Mouse (Mus musculus) limb, embryonic 10.5 days (tissue): ENCODE measurements around the gene Glt6d1. TPM values are rescaled to one million over a fixed set of nuclear protein-coding genes. Genes with fewer than 3 reads are reported as not detected.

Experiments used
- DNase-seq: peaks from one replicate; pipeline ENCODE4 v3.0.0-alpha.2; 2017; ENCODE audit warnings: low spot score
- H3K27ac ChIP-seq: fragments of 300-500 bp; sonication (generic); 2 replicates; pipeline ENCODE4 v1.5.1; 2016; ENCODE audit warnings: mild to moderate bottlenecking
- H3K27me3 ChIP-seq: fragments of 300-500 bp; sonication (generic); 2 replicates; pipeline ENCODE4 v1.6.1; 2016; ENCODE audit warnings: low read depth, mild to moderate bottlenecking; ENCODE audit not compliant: poor library complexity, severe bottlenecking
- H3K36me3 ChIP-seq: fragments of 300-500 bp; sonication (generic); 2 replicates; pipeline ENCODE4 v1.6.1; 2016; ENCODE audit warnings: mild to moderate bottlenecking, moderate library complexity
- H3K4me1 ChIP-seq: fragments of 300-500 bp; sonication (generic); 2 replicates; pipeline ENCODE4 v1.6.1; 2016
- H3K4me3 ChIP-seq: fragments of 300-500 bp; sonication (generic); 2 replicates; pipeline ENCODE4 v1.5.1; 2016; ENCODE audit warnings: mild to moderate bottlenecking, moderate library complexity
- H3K9me3 ChIP-seq: fragments of 300-500 bp; sonication (generic); replicated peaks from 2 replicates; pipeline ENCODE4 v1.6.1; 2016; ENCODE audit warnings: mild to moderate bottlenecking
- WGBS: fragments of 180-500 bp; shearing (Covaris S2); methylation state at CpG from one replicate; pipeline ENCODE4 v1.1.7; 2016; 5-methylcytosine and 5-hydroxymethylcytosine counted together
- polyA plus RNA-seq: library from polyadenylated mRNA; unstranded; fragments of >200 nt; fragmentation: Nextera tagmentation; extraction: Ambion mirVana; gene quantifications from 2 replicates; pipeline ENCODE4 v1.2.1, GENCODE M21; 2016

The Glt6d1 gene
- polyA plus RNA-seq, 1 experiment from 2014 or later, result not detected

GRCm38 (mm10) chr2:25842758-25843157 is 27.1 kb upstream of the Glt6d1 start:
- no peaks in the 10 kb centered on the region for H3K36me3 ChIP-seq
- H3K9me3 ChIP-seq, result no peaks in the 10 kb centered on the region
- no peaks in the 10 kb centered on the region for H3K27me3 ChIP-seq
- 93% methylated on average over 1 of the region's 1 CpGs for WGBS
- H3K27ac ChIP-seq, result no peak overlapping the region
- no peaks in the 10 kb centered on the region for H3K4me1 ChIP-seq
- no peak overlapping the region for H3K4me3 ChIP-seq
- no peak for DNase-seq

GRCm38 (mm10) chr2:25842161-25842560 is 26.5 kb upstream of the Glt6d1 start:
- no peak overlapping the region for H3K27ac ChIP-seq
- no peak for DNase-seq
- no peaks in the 10 kb centered on the region for H3K27me3 ChIP-seq
- no peaks in the 10 kb centered on the region for H3K9me3 ChIP-seq
- WGBS, result 73% methylated on average over 4 of the region's 4 CpGs
- H3K36me3 ChIP-seq, result no peaks in the 10 kb centered on the region
- no peaks in the 10 kb centered on the region for H3K4me1 ChIP-seq
- H3K4me3 ChIP-seq, result no peak overlapping the region

GRCm38 (mm10) chr2:25836291-25836690 is 20.6 kb upstream of the Glt6d1 start:
- Histone ChIP-seq H3K36me3 (no peaks in the 10 kb centered on the region), H3K27ac (no peak overlapping the region), H3K9me3 (no peaks in the 10 kb centered on the region), H3K27me3 (no peaks in the 10 kb centered on the region), H3K4me1 (no peaks in the 10 kb centered on the region), H3K4me3 (no peak overlapping the region)
- DNase-seq, result peak; percentile 81
- WGBS, result 56% methylated on average over 5 of the region's 5 CpGs

- H3K4me3 ChIP-seq, result no peak overlapping the region
- H3K27me3 ChIP-seq, result no peaks in the 10 kb centered on the region
- H3K36me3 ChIP-seq, result no peaks in the 10 kb centered on the region
- H3K9me3 ChIP-seq, result no peaks in the 10 kb centered on the region
- H3K27ac ChIP-seq, result no peak overlapping the region
- no peaks in the 10 kb centered on the region for H3K4me1 ChIP-seq
- WGBS, result 87% methylated on average over 3 of the region's 3 CpGs
- no peak for DNase-seq
Observed at GRCm38 (mm10) chr2:25830786-25831185, 15.1 kb upstream of the Glt6d1 start.

DNA sequence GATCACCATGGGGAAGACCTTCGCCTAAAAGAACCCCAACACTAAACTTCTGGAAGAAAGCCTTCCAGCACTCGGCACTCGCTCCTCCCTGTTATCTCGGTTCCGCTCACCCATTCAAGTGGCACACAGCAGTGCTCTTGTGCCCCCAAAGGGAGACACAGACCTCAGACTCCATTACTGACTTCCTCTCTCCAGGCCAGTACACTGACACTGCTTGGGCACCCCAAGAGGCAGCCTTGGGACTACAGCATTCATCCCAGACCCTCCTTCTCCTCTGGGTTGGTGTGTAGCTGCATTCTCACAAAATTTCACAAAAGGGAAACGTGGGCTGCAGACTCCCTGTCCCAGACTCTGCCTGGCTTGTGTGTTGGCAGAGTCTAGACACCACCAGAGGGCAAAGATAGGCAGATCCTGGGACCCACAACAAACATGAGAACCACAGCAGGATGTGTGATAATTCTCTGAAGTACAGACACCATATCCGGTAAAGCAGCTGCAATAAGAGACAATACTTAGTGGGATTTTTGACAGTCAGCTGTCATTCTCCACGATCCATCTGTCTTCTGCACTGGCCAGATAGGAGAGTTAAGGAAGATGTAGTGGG is 12.8 kb upstream of the Glt6d1 start:
- H3K9me3 ChIP-seq, result no peaks in the 10 kb centered on the region
- WGBS, result 83% methylated on average over 8 of the region's 8 CpGs
- H3K4me1 ChIP-seq, result no peaks in the 10 kb centered on the region
- H3K36me3 ChIP-seq, result no peaks in the 10 kb centered on the region
- DNase-seq, result no peak
- H3K4me3 ChIP-seq, result no peak overlapping the region
- no peaks in the 10 kb centered on the region for H3K27me3 ChIP-seq
- H3K27ac ChIP-seq, result no peak overlapping the region

DNA sequence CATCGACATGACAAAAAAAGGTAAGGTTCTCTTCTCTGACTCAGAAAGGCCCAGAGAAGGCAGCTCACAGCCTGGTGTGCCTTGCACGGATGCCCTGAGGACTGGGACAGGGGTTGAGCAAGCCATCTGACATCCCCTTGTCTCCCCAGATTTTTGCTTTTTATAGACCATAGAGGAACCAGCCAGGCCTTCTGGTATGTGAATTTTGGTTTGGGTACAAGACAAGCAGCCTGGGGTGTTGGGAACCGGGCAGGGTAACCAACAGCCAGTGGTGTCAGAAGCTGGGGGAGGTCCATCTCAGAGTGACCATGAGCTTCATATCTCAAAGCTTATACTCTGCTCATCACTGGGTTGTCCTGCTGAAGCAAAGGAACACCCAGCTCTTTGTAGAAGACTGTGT is 9.1 kb upstream of the Glt6d1 start:
- DNase-seq, result no peak
- 87% methylated on average over 3 of the region's 3 CpGs for WGBS
- H3K4me3 ChIP-seq, result no peak overlapping the region

DNA sequence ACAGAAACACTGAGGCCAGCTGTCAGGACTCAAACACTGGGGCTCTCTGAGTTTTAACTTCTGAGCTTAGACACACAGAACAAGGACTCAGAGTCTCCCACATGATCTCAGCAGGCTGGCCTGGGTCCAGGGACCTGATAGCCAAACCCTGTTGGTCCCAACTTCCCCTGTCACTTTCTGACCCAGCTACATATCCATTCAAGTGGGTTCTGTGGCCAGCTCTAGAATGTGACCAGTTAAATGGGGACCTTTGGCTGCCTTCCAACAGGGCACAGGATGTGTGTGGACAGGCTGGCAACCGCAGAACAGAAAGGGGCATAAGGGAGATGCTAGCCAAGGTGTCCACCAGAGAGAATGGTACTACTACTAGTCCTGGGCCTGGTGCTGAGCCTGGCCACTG is 7.2 kb upstream of the Glt6d1 start, which contains the start of gene Lcn9:
Lcn9 (plus strand) TSS at position 348 of the 400 bp plus-strand sequence.
- H3K9me3 ChIP-seq, result no peaks in the 10 kb centered on the region
- no peaks in the 10 kb centered on the region for H3K36me3 ChIP-seq
- no peaks in the 10 kb centered on the region for H3K4me1 ChIP-seq
- H3K27me3 ChIP-seq, result no peaks in the 10 kb centered on the region
- H3K27ac ChIP-seq, result no peak within 1 kb of the TSS
- H3K4me3 ChIP-seq, result no peak within 1 kb of the TSS
- 96% methylated on average over 1 of the region's 1 CpGs for WGBS
- no peak for DNase-seq

More for the DNA sequence above, 9.1 kb upstream of the Glt6d1 start:
- no peaks in the 10 kb centered on the region for H3K9me3 ChIP-seq
- H3K36me3 ChIP-seq, result no peaks in the 10 kb centered on the region
- no peaks in the 10 kb centered on the region for H3K4me1 ChIP-seq
- H3K27me3 ChIP-seq, result no peaks in the 10 kb centered on the region
- no peak overlapping the region for H3K27ac ChIP-seq

DNA sequence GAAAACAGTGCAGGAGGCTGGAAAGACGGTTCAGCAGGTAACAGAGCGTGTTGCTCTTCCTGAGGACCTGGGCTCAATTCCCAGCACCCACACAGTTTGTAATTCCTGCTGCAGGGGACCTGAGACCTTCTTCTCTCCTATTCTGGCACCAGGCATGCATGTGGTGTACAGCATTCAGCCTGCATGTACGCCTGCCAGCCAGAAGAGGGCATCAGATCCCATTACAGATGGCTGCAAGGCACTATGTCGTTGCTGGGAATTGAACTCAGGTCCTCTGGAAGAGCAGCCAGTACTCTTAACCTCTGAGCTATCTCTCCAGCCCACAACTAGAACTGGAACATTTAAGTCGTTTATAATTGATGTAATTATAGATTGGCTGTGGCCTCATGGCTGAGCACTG is 2.3 kb downstream of the Glt6d1 start:
- H3K9me3 ChIP-seq, result no peaks in the 10 kb centered on the region
- WGBS, result 80% methylated on average over 5 of the region's 5 CpGs
- no peaks in the 10 kb centered on the region for H3K27me3 ChIP-seq
- no peaks in the 10 kb centered on the region for H3K36me3 ChIP-seq
- no peak overlapping the region for H3K27ac ChIP-seq
- no peaks in the 10 kb centered on the region for H3K4me1 ChIP-seq
- DNase-seq, result no peak
- no peak overlapping the region for H3K4me3 ChIP-seq

DNA sequence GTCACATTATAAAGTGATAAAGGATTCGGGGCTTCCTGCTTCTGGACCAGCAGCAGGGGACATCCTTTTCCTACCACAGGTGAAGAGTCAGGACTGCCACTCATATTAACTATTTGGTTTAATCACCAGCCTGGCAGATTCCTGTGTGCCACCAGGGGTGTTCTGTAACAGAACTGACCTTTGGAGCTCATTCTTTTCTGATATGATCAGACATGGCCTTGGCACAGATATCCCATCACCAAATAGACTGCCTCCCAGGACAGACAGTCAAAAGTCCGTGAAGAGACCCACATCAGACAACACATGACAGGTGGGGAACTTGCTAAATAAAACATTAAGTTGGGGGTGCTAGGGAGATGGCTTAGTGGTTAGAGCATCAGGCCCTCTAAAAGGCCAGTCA is 3.9 kb downstream of the Glt6d1 start:
- H3K4me3 ChIP-seq, result no peak overlapping the region
- no peaks in the 10 kb centered on the region for H3K36me3 ChIP-seq
- no peaks in the 10 kb centered on the region for H3K4me1 ChIP-seq

GRCm38 (mm10) chr2:25798065-25798464 is 17.6 kb downstream of the Glt6d1 start:
- Histone ChIP-seq H3K27me3 (no peaks in the 10 kb centered on the region), H3K9me3 (no peaks in the 10 kb centered on the region), H3K4me3 (no peak overlapping the region), H3K27ac (no peak overlapping the region), H3K4me1 (no peaks in the 10 kb centered on the region), H3K36me3 (no peaks in the 10 kb centered on the region)
- no peak for DNase-seq
- 70% methylated on average over 5 of the region's 5 CpGs for WGBS

More for the DNA sequence above, 3.9 kb downstream of the Glt6d1 start:
- H3K27ac ChIP-seq, result no peak overlapping the region
- WGBS, result 82% methylated on average over 2 of the region's 2 CpGs
- DNase-seq, result no peak
- H3K27me3 ChIP-seq, result no peaks in the 10 kb centered on the region
- H3K9me3 ChIP-seq, result no peaks in the 10 kb centered on the region

GRCm38 (mm10) chr2:25797635-25798034 is 18.0 kb downstream of the Glt6d1 start:
- Histone ChIP-seq H3K4me1 (no peaks in the 10 kb centered on the region), H3K9me3 (no peaks in the 10 kb centered on the region), H3K36me3 (no peaks in the 10 kb centered on the region), H3K27me3 (no peaks in the 10 kb centered on the region), H3K27ac (no peak overlapping the region), H3K4me3 (no peak overlapping the region)
- WGBS, result 42% methylated on average over 2 of the region's 2 CpGs
- DNase-seq, result no peak

- Histone ChIP-seq H3K27me3 (no peaks in the 10 kb centered on the region), H3K27ac (no peak overlapping the region), H3K4me1 (peaks cover 11% of the 10 kb centered on the region), H3K4me3 (no peak overlapping the region), H3K9me3 (no peaks in the 10 kb centered on the region), H3K36me3 (no peaks in the 10 kb centered on the region)
- WGBS, result 83% methylated on average over 3 of the region's 3 CpGs
- no peak for DNase-seq
Observed at GRCm38 (mm10) chr2:25789092-25789491, 26.6 kb downstream of the Glt6d1 start.

GRCm38 (mm10) chr2:25785573-25786322 is 29.9 kb downstream of the Glt6d1 start:
- 73% methylated on average over 5 of the region's 5 CpGs for WGBS
- no peak for DNase-seq

More at GRCm38 (mm10) chr2:25785573-25786322, 29.9 kb downstream of the Glt6d1 start:
- H3K36me3 ChIP-seq, result no peaks in the 10 kb centered on the region
- H3K27ac ChIP-seq, result no peak overlapping the region
- H3K4me1 ChIP-seq, result peaks cover 11% of the 10 kb centered on the region
- H3K4me3 ChIP-seq, result no peak overlapping the region
- no peaks in the 10 kb centered on the region for H3K27me3 ChIP-seq
- no peaks in the 10 kb centered on the region for H3K9me3 ChIP-seq
